Mouse (Mus musculus): Measurements from ENCODE around the gene Wdr46.
A peak's percentile ranks its signal among the peaks of the same experiment; 100 is the strongest.
"Not testable (repeated sequence)": the region's sequence is repeated elsewhere in the genome, so short reads cannot be mapped to it uniquely, and the experiment has no call there.

Gene Wdr46

GRCm38 (mm10) chr17:33952015-33952414, 11.6 kb downstream of the Wdr46 start:
- DNase-seq (ENCODE audit: low spot score in 2 of 2), result not testable (repeated sequence)

- DNase-seq (ENCODE audit: low spot score in 2 of 2), result no peak
Measured at GRCm38 (mm10) chr17:33952879-33953278, 12.4 kb downstream of the Wdr46 start.

GRCm38 (mm10) chr17:33953310-33953709, 12.8 kb downstream of the Wdr46 start:
- no peak for DNase-seq (ENCODE audit: low spot score in 2 of 2)

GRCm38 (mm10) chr17:33953961-33954565, 13.6 kb downstream of the Wdr46 start:
- DNase-seq (ENCODE audit: low spot score in 2 of 2), result no peak

GRCm38 (mm10) chr17:33954646-33955554, 14.4 kb downstream of the Wdr46 start:
- DNase-seq (ENCODE audit: low spot score in 2 of 2), result no peak

- peak; percentile 89 to 95 for DNase-seq (ENCODE audit: low spot score in 2 of 2)
Measured at GRCm38 (mm10) chr17:33955555-33956214, 15.2 kb downstream of the Wdr46 start, which contains the start of the genes Vps52 and Rps18. Gene Vps52 (plus strand): TSS chr17:33955812. Gene Rps18 (minus strand): TSS chr17:33956001.

GRCm38 (mm10) chr17:33956336-33956735, 15.9 kb downstream of the Wdr46 start:
- no peak for DNase-seq (ENCODE audit: low spot score in 2 of 2)

GRCm38 (mm10) chr17:33957493-33957892, 17.0 kb downstream of the Wdr46 start:
- DNase-seq (ENCODE audit: low spot score in 2 of 2), result no peak

- DNase-seq (ENCODE audit: low spot score in 2 of 2), result no peak
Measured at GRCm38 (mm10) chr17:33958451-33958850, 18.0 kb downstream of the Wdr46 start.

GRCm38 (mm10) chr17:33959135-33959534, 18.7 kb downstream of the Wdr46 start:
- DNase-seq (ENCODE audit: low spot score in 2 of 2), result no peak

GRCm38 (mm10) chr17:33959948-33960347, 19.5 kb downstream of the Wdr46 start:
- no peak for DNase-seq (ENCODE audit: low spot score in 2 of 2)

GRCm38 (mm10) chr17:33962876-33963275, 22.4 kb downstream of the Wdr46 start:
- DNase-seq (ENCODE audit: low spot score in 2 of 2), result no peak

- DNase-seq (ENCODE audit: low spot score in 2 of 2), result no peak
Measured at GRCm38 (mm10) chr17:33965082-33965845, 24.8 kb downstream of the Wdr46 start.

- DNase-seq (ENCODE audit: low spot score in 2 of 2), result no peak
Measured at GRCm38 (mm10) chr17:33965846-33966550, 25.5 kb downstream of the Wdr46 start.

GRCm38 (mm10) chr17:33968489-33968888, 28.0 kb downstream of the Wdr46 start:
- peak; percentile 56 to 69 for DNase-seq (ENCODE audit: low spot score in 2 of 2)

- no peak for DNase-seq (ENCODE audit: low spot score in 2 of 2)
Measured at GRCm38 (mm10) chr17:33968927-33969326, 28.5 kb downstream of the Wdr46 start.

- no peak for DNase-seq (ENCODE audit: low spot score in 2 of 2)
Measured at GRCm38 (mm10) chr17:33969394-33969793, 28.9 kb downstream of the Wdr46 start.

- no peak for DNase-seq (ENCODE audit: low spot score in 2 of 2)
Measured at GRCm38 (mm10) chr17:33972691-33973090, 32.2 kb downstream of the Wdr46 start.

GRCm38 (mm10) chr17:33973572-33973971, 33.1 kb downstream of the Wdr46 start:
- DNase-seq (ENCODE audit: low spot score in 2 of 2), result no peak

GRCm38 (mm10) chr17:33977861-33978557, 37.5 kb downstream of the Wdr46 start:
- no peak for DNase-seq (ENCODE audit: low spot score in 2 of 2)

Data from spleen, postnatal 14 days (tissue).